Mouse (Mus musculus): ENCODE data around the gene Tas2r135. TPM values are rescaled to one million over a fixed set of nuclear protein-coding genes. Genes with fewer than 3 reads are reported as not detected.

Gene Tas2r135
- not detected in 2 replicates for polyA plus RNA-seq (2015; fragmentation: Nextera tagmentation; extraction: Ambion mirVana)

- no peaks in the 10 kb centered on the region for H3K4me1 ChIP-seq (ENCODE audit: insufficient read depth)
- no peaks in the 10 kb centered on the region for H3K36me3 ChIP-seq (replicated peaks; ENCODE audit: insufficient read depth, low read length)
- H3K4me3 ChIP-seq (ENCODE audit: low read depth, low read length) = no peak within 1 kb of the TSS
- no peak for DNase-seq
- no peak within 1 kb of the TSS for H3K27ac ChIP-seq (ENCODE audit: low read depth)
- no peak for ATAC-seq
- WGBS (ENCODE audit: insufficient replicate concordance) = 77% methylated on average over 2 of the region's 2 CpGs
- H3K4me2 ChIP-seq (ENCODE audit: low read depth, low read length) = no peak within 1 kb of the TSS
- TF ChIP-seq EP300 (IDR thresholded peaks at IDR 0.05; ENCODE audit: low read depth) = no peak
- no peak for TF ChIP-seq CTCF (IDR thresholded peaks at IDR 0.05; ENCODE audit: low read depth)
- H3K9ac ChIP-seq (replicated peaks) = no peak within 1 kb of the TSS
- no peaks in the 10 kb centered on the region for H3K9me3 ChIP-seq (ENCODE audit: low read length)
- H3K27me3 ChIP-seq (ENCODE audit: insufficient read depth, low read length) = no peaks in the 10 kb centered on the region
Observed at GRCm38 (mm10) chr6:42405134-42405533, at the start of gene Tas2r135. TSS of gene Tas2r135 (plus strand) at chr6:42405434.

- Histone ChIP-seq H3K9me3 (ENCODE audit: low read length) (no peaks in the 10 kb centered on the region), H3K27me3 (ENCODE audit: insufficient read depth, low read length) (no peaks in the 10 kb centered on the region), H3K9ac (replicated peaks) (no peak overlapping the region), H3K4me3 (ENCODE audit: low read depth, low read length) (no peak overlapping the region), H3K4me2 (ENCODE audit: low read depth, low read length) (no peak overlapping the region), H3K27ac (ENCODE audit: low read depth) (no peak overlapping the region), H3K36me3 (replicated peaks; ENCODE audit: insufficient read depth, low read length) (peaks cover 61% of the 10 kb centered on the region), H3K4me1 (ENCODE audit: insufficient read depth) (peaks cover 28% of the 10 kb centered on the region)
- ATAC-seq (no peak), DNase-seq (no peak)
- TF ChIP-seq EP300 (IDR thresholded peaks at IDR 0.05; ENCODE audit: low read depth) (no peak), CTCF (IDR thresholded peaks at IDR 0.05; ENCODE audit: low read depth) (no peak)
- 85% methylated on average over 13 of the region's 13 CpGs for WGBS (ENCODE audit: insufficient replicate concordance)
Observed at GRCm38 (mm10) chr6:42355794-42356600, 49.2 kb upstream of the Tas2r135 start.

- Histone ChIP-seq H3K27me3 (ENCODE audit: insufficient read depth, low read length) (no peaks in the 10 kb centered on the region), H3K4me3 (ENCODE audit: low read depth, low read length) (no peak overlapping the region), H3K36me3 (replicated peaks; ENCODE audit: insufficient read depth, low read length) (peaks cover 69% of the 10 kb centered on the region), H3K4me1 (ENCODE audit: insufficient read depth) (peaks cover 19% of the 10 kb centered on the region), H3K9ac (replicated peaks) (no peak overlapping the region), H3K4me2 (ENCODE audit: low read depth, low read length) (no peak overlapping the region), H3K27ac (ENCODE audit: low read depth) (no peak overlapping the region), H3K9me3 (ENCODE audit: low read length) (no peaks in the 10 kb centered on the region)
- ATAC-seq (no peak), DNase-seq (no peak)
- TF ChIP-seq CTCF (IDR thresholded peaks at IDR 0.05; ENCODE audit: low read depth) (no peak), EP300 (IDR thresholded peaks at IDR 0.05; ENCODE audit: low read depth) (no peak)
- 81% methylated on average over 5 of the region's 5 CpGs for WGBS (ENCODE audit: insufficient replicate concordance)
Observed at GRCm38 (mm10) chr6:42356913-42357312, 48.3 kb upstream of the Tas2r135 start.

GRCm38 (mm10) chr6:42357901-42358300, 47.3 kb upstream of the Tas2r135 start:
- Histone ChIP-seq H3K27ac (ENCODE audit: low read depth) (no peak overlapping the region), H3K4me2 (ENCODE audit: low read depth, low read length) (no peak overlapping the region), H3K9me3 (ENCODE audit: low read length) (no peaks in the 10 kb centered on the region), H3K9ac (replicated peaks) (no peak overlapping the region), H3K4me1 (ENCODE audit: insufficient read depth) (peaks cover 14% of the 10 kb centered on the region), H3K27me3 (ENCODE audit: insufficient read depth, low read length) (no peaks in the 10 kb centered on the region), H3K36me3 (replicated peaks; ENCODE audit: insufficient read depth, low read length) (peaks cover 67% of the 10 kb centered on the region), H3K4me3 (ENCODE audit: low read depth, low read length) (no peak overlapping the region)
- TF ChIP-seq EP300 (IDR thresholded peaks at IDR 0.05; ENCODE audit: low read depth) (no peak), CTCF (IDR thresholded peaks at IDR 0.05; ENCODE audit: low read depth) (no peak)
- DNase-seq = no peak
- no peak for ATAC-seq
- 85% methylated on average over 6 of the region's 6 CpGs for WGBS (ENCODE audit: insufficient replicate concordance)

GRCm38 (mm10) chr6:42358901-42359300, 46.3 kb upstream of the Tas2r135 start:
- peaks cover 61% of the 10 kb centered on the region for H3K36me3 ChIP-seq (replicated peaks; ENCODE audit: insufficient read depth, low read length)
- no peak for DNase-seq
- 81% methylated on average over 12 of the region's 12 CpGs for WGBS (ENCODE audit: insufficient replicate concordance)

GRCm38 (mm10) chr6:42359364-42360147, 45.7 kb upstream of the Tas2r135 start:
- Histone ChIP-seq H3K36me3 (replicated peaks; ENCODE audit: insufficient read depth, low read length) (peaks cover 66% of the 10 kb centered on the region), H3K4me3 (ENCODE audit: low read depth, low read length) (no peak overlapping the region)
- WGBS (ENCODE audit: insufficient replicate concordance) = 67% methylated on average over 9 of the region's 9 CpGs

More at GRCm38 (mm10) chr6:42358901-42359300, 46.3 kb upstream of the Tas2r135 start:
- Histone ChIP-seq H3K27ac (ENCODE audit: low read depth) (no peak overlapping the region), H3K9me3 (ENCODE audit: low read length) (no peaks in the 10 kb centered on the region), H3K9ac (replicated peaks) (no peak overlapping the region), H3K4me3 (ENCODE audit: low read depth, low read length) (no peak overlapping the region), H3K27me3 (ENCODE audit: insufficient read depth, low read length) (no peaks in the 10 kb centered on the region), H3K4me1 (ENCODE audit: insufficient read depth) (peaks cover 5% of the 10 kb centered on the region), H3K4me2 (ENCODE audit: low read depth, low read length) (no peak overlapping the region)
- TF ChIP-seq EP300 (IDR thresholded peaks at IDR 0.05; ENCODE audit: low read depth) = no peak
- no peak for TF ChIP-seq CTCF (IDR thresholded peaks at IDR 0.05; ENCODE audit: low read depth)
- no peak for ATAC-seq

More at GRCm38 (mm10) chr6:42359364-42360147, 45.7 kb upstream of the Tas2r135 start:
- peaks cover 5% of the 10 kb centered on the region for H3K4me1 ChIP-seq (ENCODE audit: insufficient read depth)
- TF ChIP-seq CTCF (IDR thresholded peaks at IDR 0.05; ENCODE audit: low read depth) (no peak), EP300 (IDR thresholded peaks at IDR 0.05; ENCODE audit: low read depth) (no peak)
- no peak overlapping the region for H3K4me2 ChIP-seq (ENCODE audit: low read depth, low read length)
- H3K27ac ChIP-seq (ENCODE audit: low read depth) = 0 out of 2 replicates have a peak overlapping the region, but pooled peaks have one; percentile 29
- no peaks in the 10 kb centered on the region for H3K27me3 ChIP-seq (ENCODE audit: insufficient read depth, low read length)
- ATAC-seq (no peak), DNase-seq (no peak)
- no peak overlapping the region for H3K9ac ChIP-seq (replicated peaks)
- H3K9me3 ChIP-seq (ENCODE audit: low read length) = no peaks in the 10 kb centered on the region

Measured in liver, postnatal 0 days (tissue).